Mouse (Mus musculus): ENCODE results near the gene Insig1.

- TF ChIP-seq POLR2A (IDR thresholded peaks at IDR 0.05; ENCODE audit: borderline replicate concordance, low read depth, low read length) (no peak), CTCF (IDR thresholded peaks at IDR 0.05; ENCODE audit: low read depth, low read length) (no peak)
Observed at GRCm38 (mm10) chr5:28110881-28111280, 39.7 kb downstream of the Insig1 start.

Data from bone marrow macrophage, adult 2 months (primary cell).